ENCODE assay signal across 9 mouse cellular contexts in genomic region chr16:38396155-38396554, GRCm38 (mm10). TPM values are rescaled to one million over a fixed set of nuclear protein-coding genes. Genes with fewer than 3 reads are reported as not detected.
DNase-seq lines count a peak whose midpoint lies in the region; ATAC-seq and TF ChIP-seq lines count a peak whose summit lies in the region.
"Had no signal": no experiment of that assay in that cellular context is flagged by ENCODE, and none has a peak within 500 bp of the region (broad histone marks: within the 10 kb centered on the region; RNA-seq: fewer than 3 reads in every experiment).

No protein-coding gene starts in this region.

- no peaks in the 10 kb centered on the region for H3K9me3 ChIP-seq in forebrain, postnatal 0 days (ENCODE audit: low read length)
- H3K9me3 ChIP-seq in forebrain, embryonic 16.5 days (ENCODE audit: control insufficient read depth, low read length), result no peaks in the 10 kb centered on the region
- H3K9me3 ChIP-seq in megakaryocyte, embryonic 14.5 days, result no peaks in the 10 kb centered on the region
- H3K9me3 ChIP-seq in forebrain, embryonic 13.5 days (replicated peaks), result no peaks in the 10 kb centered on the region
- H3K9me3 ChIP-seq: liver, embryonic 15.5 days had no signal

- 54% methylated on average over 13 of the region's 13 CpGs for WGBS in forebrain, postnatal 0 days
- 60% methylated on average over 13 of the region's 13 CpGs for WGBS in forebrain, embryonic 16.5 days
- 78% methylated on average over 13 of the region's 13 CpGs for WGBS in forebrain, embryonic 13.5 days

- DNase-seq in forebrain, postnatal 0 days, result peak; percentile 14
- DNase-seq in adrenal gland, postnatal 25 days, result peak; percentile 92
- DNase-seq in gastrocnemius, postnatal 25 days, result peak; percentile 40
- peak; percentile 25 to 56 for DNase-seq in kidney, adult 8-10 months
- DNase-seq in thymus, postnatal 10 days (ENCODE audit: low spot score in 2 of 2), result no peak

- H3K27ac ChIP-seq in forebrain, postnatal 0 days (ENCODE audit: low read depth, low read length), result no peak overlapping the region
- H3K27ac ChIP-seq in forebrain, embryonic 16.5 days (ENCODE audit: low read length), result no peak overlapping the region
- no peak overlapping the region for H3K27ac ChIP-seq in forebrain, embryonic 13.5 days
- H3K27ac ChIP-seq: liver, embryonic 15.5 days had no signal

- TF ChIP-seq CTCF in forebrain, postnatal 0 days (IDR thresholded peaks at IDR 0.05; ENCODE audit: low read depth), result no peak

- peaks cover 11% of the 10 kb centered on the region for H3K4me1 ChIP-seq in forebrain, postnatal 0 days (ENCODE audit: insufficient read depth)
- H3K4me1 ChIP-seq in forebrain, embryonic 16.5 days (replicated peaks; ENCODE audit: control insufficient read depth, insufficient read depth, low read length), result peaks cover 14% of the 10 kb centered on the region
- H3K4me1 ChIP-seq in megakaryocyte, embryonic 14.5 days, result peaks cover 81% of the 10 kb centered on the region
- H3K4me1 ChIP-seq in forebrain, embryonic 13.5 days, result peaks cover 14% of the 10 kb centered on the region

- H3K9ac ChIP-seq in forebrain, postnatal 0 days, result no peak overlapping the region
- no peak overlapping the region for H3K9ac ChIP-seq in forebrain, embryonic 16.5 days (replicated peaks; ENCODE audit: low read depth, low read length)
- no peak overlapping the region for H3K9ac ChIP-seq in forebrain, embryonic 13.5 days
- H3K9ac ChIP-seq: liver, embryonic 15.5 days had no signal

- no peaks in the 10 kb centered on the region for H3K27me3 ChIP-seq in forebrain, postnatal 0 days (ENCODE audit: insufficient read depth, low read length)
- no peaks in the 10 kb centered on the region for H3K27me3 ChIP-seq in forebrain, embryonic 16.5 days (replicated peaks; ENCODE audit: control insufficient read depth, insufficient read depth, low read length)
- H3K27me3 ChIP-seq in megakaryocyte, embryonic 14.5 days (replicated peaks), result no peaks in the 10 kb centered on the region
- H3K27me3 ChIP-seq in forebrain, embryonic 13.5 days, result no peaks in the 10 kb centered on the region
- H3K27me3 ChIP-seq: liver, embryonic 15.5 days had no signal

- ATAC-seq in forebrain, postnatal 0 days, result no peak
- no peak for ATAC-seq in forebrain, embryonic 16.5 days
- ATAC-seq in forebrain, embryonic 13.5 days, result no peak

- no peaks in the 10 kb centered on the region for H3K36me3 ChIP-seq in forebrain, postnatal 0 days (ENCODE audit: insufficient read depth)
- no peaks in the 10 kb centered on the region for H3K36me3 ChIP-seq in forebrain, embryonic 16.5 days (ENCODE audit: control insufficient read depth, insufficient read depth)
- no peaks in the 10 kb centered on the region for H3K36me3 ChIP-seq in megakaryocyte, embryonic 14.5 days (replicated peaks; ENCODE audit: low read length)
- H3K36me3 ChIP-seq in forebrain, embryonic 13.5 days (ENCODE audit: poor library complexity, severe bottlenecking), result no peaks in the 10 kb centered on the region
- H3K36me3 ChIP-seq: liver, embryonic 15.5 days had no signal

- H3K4me2 ChIP-seq in forebrain, postnatal 0 days (ENCODE audit: low read depth), result no peak overlapping the region
- no peak overlapping the region for H3K4me2 ChIP-seq in forebrain, embryonic 16.5 days (ENCODE audit: low read length)
- no peak overlapping the region for H3K4me2 ChIP-seq in forebrain, embryonic 13.5 days
- H3K4me2 ChIP-seq: liver, embryonic 15.5 days had no signal

- no peak overlapping the region for H3K4me3 ChIP-seq in forebrain, postnatal 0 days (ENCODE audit: low read depth, low read length)
- no peak overlapping the region for H3K4me3 ChIP-seq in forebrain, embryonic 16.5 days (replicated peaks; ENCODE audit: low read length)
- H3K4me3 ChIP-seq in megakaryocyte, embryonic 14.5 days (replicated peaks), result peak overlapping the region; percentile 83
- no peak overlapping the region for H3K4me3 ChIP-seq in forebrain, embryonic 13.5 days
- H3K4me3 ChIP-seq: liver, embryonic 15.5 days had no signal

RNA-seq across cellular contexts. Expression of gene Popdc2, which starts 34.1 kb away (rescaled TPM):
- 0.14 and 0.38 TPM in 2 replicates for total RNA-seq in forebrain, postnatal 0 days (2014; rRNA removed)
- polyA plus RNA-seq in forebrain, postnatal 0 days (2015; fragmentation: Nextera tagmentation; extraction: Ambion mirVana), result 0.39 TPM in 2 replicates
- 0.31 and 0.51 TPM in 2 replicates for polyA plus RNA-seq in forebrain, embryonic 16.5 days (2015; fragmentation: Nextera tagmentation; extraction: Ambion mirVana)
- 1.5 TPM in 2 replicates for total RNA-seq in adrenal gland, postnatal 25 days (2021)
- 10 to 100 TPM; 50.3 to 67.8 TPM for total RNA-seq in gastrocnemius, postnatal 25 days (2021)
- polyA plus RNA-seq in megakaryocyte, embryonic 14.5 days (2012; ENCODE audit: insufficient read depth, low replicate concordance), result 2.8 and 5.0 TPM in 2 replicates
- 0.23 and 0.29 TPM in 2 replicates for polyA plus RNA-seq in forebrain, embryonic 13.5 days (2015; fragmentation: Nextera tagmentation; extraction: Ambion mirVana)

RNA-seq across cellular contexts. Expression of gene Pla1a, which starts 36.8 kb away (rescaled TPM):
- total RNA-seq in forebrain, postnatal 0 days (2014; rRNA removed), result 1.2 and 2.5 TPM in 2 replicates
- 0.74 and 1.0 TPM in 2 replicates for polyA plus RNA-seq in forebrain, postnatal 0 days (2015; fragmentation: Nextera tagmentation; extraction: Ambion mirVana)
- polyA plus RNA-seq in forebrain, embryonic 16.5 days (2015; fragmentation: Nextera tagmentation; extraction: Ambion mirVana), result 0.36 and 0.38 TPM in 2 replicates
- 30.8 and 37.4 TPM in 2 replicates for total RNA-seq in adrenal gland, postnatal 25 days (2021)
- 1 to 10 TPM; 3.0 to 3.6 TPM for total RNA-seq in gastrocnemius, postnatal 25 days (2021)
- polyA plus RNA-seq in megakaryocyte, embryonic 14.5 days (2012; ENCODE audit: insufficient read depth, low replicate concordance), result not detected in 2 replicates
- polyA plus RNA-seq in forebrain, embryonic 13.5 days (2015; fragmentation: Nextera tagmentation; extraction: Ambion mirVana), result 0.25 and 0.45 TPM in 2 replicates

RNA-seq across cellular contexts. Expression of gene Gm21987, which starts 49.3 kb away (rescaled TPM):
- total RNA-seq in forebrain, postnatal 0 days (2014; rRNA removed), result not detected in 2 replicates
- not detected in 2 replicates for polyA plus RNA-seq in forebrain, postnatal 0 days (2015; fragmentation: Nextera tagmentation; extraction: Ambion mirVana)
- polyA plus RNA-seq in forebrain, embryonic 16.5 days (2015; fragmentation: Nextera tagmentation; extraction: Ambion mirVana), result not detected in 2 replicates
- total RNA-seq in adrenal gland, postnatal 25 days (2021), result not detected in 2 replicates
- not detected for total RNA-seq in gastrocnemius, postnatal 25 days (2021)
- 272 and 1,896 TPM in 2 replicates for polyA plus RNA-seq in megakaryocyte, embryonic 14.5 days (2012; ENCODE audit: insufficient read depth, low replicate concordance)
- not detected in 2 replicates for polyA plus RNA-seq in forebrain, embryonic 13.5 days (2015; fragmentation: Nextera tagmentation; extraction: Ambion mirVana)
- polyA plus RNA-seq: liver, embryonic 15.5 days had no signal

RNA-seq across cellular contexts. Expression of gene Cox17, which starts 49.4 kb away (rescaled TPM):
- 12.9 and 51.7 TPM in 2 replicates for total RNA-seq in forebrain, postnatal 0 days (2014; rRNA removed)
- polyA plus RNA-seq in forebrain, postnatal 0 days (2015; fragmentation: Nextera tagmentation; extraction: Ambion mirVana), result 80.3 and 102 TPM in 2 replicates
- polyA plus RNA-seq in forebrain, embryonic 16.5 days (2015; fragmentation: Nextera tagmentation; extraction: Ambion mirVana), result 85.4 and 88.6 TPM in 2 replicates
- 271 and 273 TPM in 2 replicates for total RNA-seq in adrenal gland, postnatal 25 days (2021)
- 100 to 1,000 TPM; 143 to 154 TPM for total RNA-seq in gastrocnemius, postnatal 25 days (2021)
- polyA plus RNA-seq in megakaryocyte, embryonic 14.5 days (2012; ENCODE audit: insufficient read depth, low replicate concordance), result 25.9 and 292 TPM in 2 replicates
- polyA plus RNA-seq in forebrain, embryonic 13.5 days (2015; fragmentation: Nextera tagmentation; extraction: Ambion mirVana), result 129 and 147 TPM in 2 replicates

RNA-seq across cellular contexts. Expression of gene Maats1, which starts 54.2 kb away (rescaled TPM):
- 1.2 and 2.6 TPM in 2 replicates for total RNA-seq in forebrain, postnatal 0 days (2014; rRNA removed)
- polyA plus RNA-seq in forebrain, postnatal 0 days (2015; fragmentation: Nextera tagmentation; extraction: Ambion mirVana), result 0.91 and 1.5 TPM in 2 replicates
- 0.43 and 0.66 TPM in 2 replicates for polyA plus RNA-seq in forebrain, embryonic 16.5 days (2015; fragmentation: Nextera tagmentation; extraction: Ambion mirVana)
- total RNA-seq in adrenal gland, postnatal 25 days (2021), result 0.36 and 0.48 TPM in 2 replicates
- not detected for total RNA-seq in gastrocnemius, postnatal 25 days (2021)
- polyA plus RNA-seq in megakaryocyte, embryonic 14.5 days (2012; ENCODE audit: insufficient read depth, low replicate concordance), result not detected in 2 replicates
- polyA plus RNA-seq in forebrain, embryonic 13.5 days (2015; fragmentation: Nextera tagmentation; extraction: Ambion mirVana), result 0.61 and 1.4 TPM in 2 replicates

Comparison
In these comparisons a context has a peak if more than half of its experiments do, and no peak if none do; other contexts are left out.
1. DNase-seq: peak in forebrain, postnatal 0 days (single experiment), adrenal gland, postnatal 25 days (single experiment), gastrocnemius, postnatal 25 days (single experiment) and kidney, adult 8-10 months (2 of 2); none in thymus, postnatal 10 days (0 of 2).
2. RNA of gene Gm21987, which starts 49.3 kb away (polyA plus RNA-seq): 272 to 1,896 TPM in megakaryocyte, embryonic 14.5 days; not detected in forebrain, postnatal 0 days, not detected in forebrain, embryonic 16.5 days and not detected in forebrain, embryonic 13.5 days; every median in the first group is over 100 times any median in the second.